Mouse (Mus musculus) NIH3T3 (cell line): ENCODE measurements at regions not wholly inside any gene's neighbourhood (a gene's known extent, or its start where the extent isn't known, plus 50 kb on each side); places are given as distances from the start of the nearest gene placed in this dataset.

Source experiments
- DNase-seq: peaks from one replicate; pipeline ENCODE4 v3.0.0-alpha.2; 2012; ENCODE audit warnings: low read depth

DNA sequence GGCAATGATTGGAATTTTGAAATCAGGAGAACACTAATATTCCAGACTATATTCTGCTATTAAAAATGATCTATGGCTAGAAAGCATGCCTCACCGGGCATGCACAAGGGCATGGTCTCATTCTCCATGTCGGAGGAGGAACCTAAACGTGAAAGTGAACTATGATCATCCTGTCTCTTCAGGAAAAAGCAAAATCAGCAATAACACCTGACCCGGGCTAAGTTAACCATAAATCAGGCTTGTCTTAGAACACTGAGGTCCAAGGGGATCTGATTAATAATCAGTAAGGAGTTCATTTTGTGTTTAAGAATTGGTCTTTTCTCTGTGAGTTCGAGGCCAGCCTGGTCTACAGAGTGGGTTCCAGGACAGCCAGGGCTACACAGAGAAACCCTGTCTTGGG, 119.7 kb upstream of the Jarid2 start:
- no peak for DNase-seq

DNA sequence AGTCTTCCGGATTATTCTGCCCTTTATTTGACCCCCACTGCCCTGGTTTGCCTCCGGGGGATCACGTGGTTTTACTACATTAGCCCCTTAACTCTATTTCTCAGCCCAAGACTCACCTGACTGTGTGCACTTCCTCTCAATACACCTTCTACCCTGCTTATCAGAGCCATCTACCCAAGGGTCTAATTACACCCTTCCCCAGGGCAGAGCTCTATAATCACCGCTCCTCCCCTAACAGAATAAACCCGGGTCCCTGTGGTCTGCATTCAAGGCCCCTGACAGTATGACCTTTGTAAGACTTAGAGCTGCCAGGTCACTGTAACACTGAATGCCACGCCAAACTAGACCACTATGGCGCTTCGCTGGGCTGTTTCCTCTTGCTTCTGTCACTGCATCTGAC, 113.6 kb upstream of the Jarid2 start:
- no peak for DNase-seq

DNA sequence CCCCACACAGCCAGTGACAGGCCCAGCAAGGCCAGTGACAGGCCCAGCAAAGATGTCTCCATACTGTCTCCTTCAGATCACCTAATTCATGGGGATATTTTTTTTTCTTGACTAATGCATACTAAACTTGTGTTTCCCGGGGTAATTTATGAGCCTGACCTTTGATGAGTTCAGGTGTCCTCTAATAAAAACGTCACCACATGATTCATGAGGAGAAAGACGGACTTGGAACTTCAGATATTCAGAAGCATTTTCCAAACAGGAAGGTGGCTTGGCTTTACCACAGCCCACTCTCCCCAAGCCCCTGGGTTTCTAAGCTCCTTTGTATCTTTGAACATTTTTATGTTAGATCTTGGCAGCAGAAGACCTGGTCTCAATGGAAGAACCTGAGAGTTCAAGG, 110.9 kb upstream of the Jarid2 start:
- DNase-seq, result no peak

DNA sequence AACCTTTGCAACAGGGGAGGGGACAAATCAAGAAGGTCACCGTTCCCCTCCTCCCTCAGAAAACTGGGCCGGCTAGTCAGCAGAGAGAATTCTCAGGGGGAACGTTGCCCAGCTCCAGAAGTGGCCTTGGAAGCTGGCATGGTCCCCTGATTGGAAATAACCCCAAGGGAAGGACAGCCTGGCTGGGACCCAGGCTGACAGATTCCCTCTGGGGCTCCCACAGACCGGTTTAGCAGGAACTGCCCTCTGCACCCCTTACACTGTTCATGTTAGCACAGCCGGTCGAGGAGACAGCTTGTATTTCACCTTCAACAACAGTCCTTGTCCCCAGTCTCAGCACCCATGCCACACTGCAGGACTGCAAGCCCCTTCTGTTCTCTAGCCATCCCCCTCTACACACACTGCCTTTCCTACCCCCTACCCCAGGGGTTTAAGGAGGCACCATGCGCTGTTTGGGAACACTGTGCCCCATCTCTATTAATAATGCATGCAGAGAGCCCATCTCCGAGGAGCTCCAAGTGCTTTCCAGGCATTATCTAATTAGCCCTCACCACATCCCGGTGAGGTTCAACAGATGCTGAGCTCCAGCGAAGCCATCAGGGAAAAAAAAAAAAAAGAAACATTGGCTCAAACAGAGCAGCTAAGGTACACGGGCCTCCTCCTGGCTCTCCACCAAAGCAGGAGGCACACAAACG, 106.5 kb upstream of the Jarid2 start:
- no peak for DNase-seq

DNA sequence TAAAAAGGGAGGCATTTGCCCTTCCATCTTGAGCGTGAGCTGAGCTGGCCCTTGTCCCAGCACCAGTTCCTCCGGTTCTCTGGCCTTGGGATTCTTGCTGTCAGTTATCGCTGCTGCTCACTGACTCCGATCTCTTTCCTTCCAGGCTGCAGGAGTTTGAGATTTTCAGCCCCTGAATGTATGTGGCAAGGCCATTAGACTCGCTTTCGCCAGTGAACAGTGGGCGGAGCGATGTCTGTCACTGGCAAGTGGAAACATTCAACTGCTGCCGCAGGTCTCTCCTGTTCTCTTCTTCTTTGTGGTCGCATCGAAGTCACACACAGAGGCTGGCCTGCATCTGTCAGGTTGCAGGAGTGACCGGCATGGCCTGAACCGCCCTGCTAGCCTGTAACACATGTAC, 104.6 kb upstream of the Jarid2 start:
- no peak for DNase-seq

DNA sequence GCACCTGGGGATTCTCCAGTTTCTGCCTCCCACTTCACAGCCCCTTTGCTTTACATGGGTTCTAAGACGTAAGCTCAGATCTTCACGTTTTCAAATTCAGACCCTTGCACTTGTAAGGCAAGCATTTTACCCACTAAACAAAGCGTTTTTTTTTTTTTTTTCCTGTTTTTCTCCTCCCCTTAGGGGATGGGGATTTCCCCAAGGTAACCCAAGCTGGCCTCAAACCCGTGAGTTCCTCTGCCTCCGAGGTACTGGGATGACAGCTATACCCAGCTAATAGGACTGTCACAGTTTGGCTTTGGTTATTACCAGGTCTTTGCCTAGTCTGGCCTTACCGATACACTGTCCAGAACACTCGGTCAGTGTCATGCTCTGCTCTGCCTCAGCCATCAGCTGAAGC, 103.5 kb upstream of the Jarid2 start:
- no peak for DNase-seq

DNA sequence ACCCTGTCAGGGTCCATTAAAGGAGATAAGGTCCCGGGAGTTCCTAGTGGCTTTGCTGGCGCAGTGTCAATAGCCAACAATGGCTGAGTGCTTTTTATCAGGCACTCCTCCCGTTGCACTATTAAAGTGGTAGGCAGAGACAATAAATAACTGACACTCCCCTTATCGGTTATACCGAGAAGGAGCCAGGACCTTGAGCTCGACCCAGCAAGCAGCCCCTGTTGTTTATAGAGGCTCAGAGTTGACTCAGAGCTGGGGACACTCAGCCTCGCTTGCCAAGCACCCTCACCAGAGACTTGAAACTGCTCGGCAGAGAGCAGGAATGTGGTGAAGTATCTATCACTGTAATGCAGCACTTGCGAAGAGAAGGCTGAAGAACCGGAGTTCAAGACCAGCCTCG, 102.5 kb upstream of the Jarid2 start:
- no peak for DNase-seq

DNA sequence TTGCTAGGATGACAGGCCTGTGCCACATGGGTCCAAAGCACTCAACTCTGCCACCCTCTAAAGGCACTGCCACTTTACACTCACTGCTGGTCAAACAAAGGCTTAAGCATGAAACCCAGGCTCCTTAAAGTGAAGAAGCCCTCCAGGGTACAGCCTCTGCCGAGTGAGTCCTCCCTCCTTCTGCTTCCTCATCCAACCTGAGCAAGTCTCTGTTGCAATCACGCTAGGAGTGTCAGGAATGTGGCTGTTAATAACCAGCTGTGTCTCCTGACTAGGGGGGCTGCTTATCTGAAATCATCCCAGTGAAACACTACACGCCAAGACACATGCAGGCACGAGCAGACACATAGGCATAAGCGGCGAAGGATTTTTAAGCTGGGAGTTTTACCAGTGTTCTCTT, 99.2 kb upstream of the Jarid2 start:
- no peak for DNase-seq

DNA sequence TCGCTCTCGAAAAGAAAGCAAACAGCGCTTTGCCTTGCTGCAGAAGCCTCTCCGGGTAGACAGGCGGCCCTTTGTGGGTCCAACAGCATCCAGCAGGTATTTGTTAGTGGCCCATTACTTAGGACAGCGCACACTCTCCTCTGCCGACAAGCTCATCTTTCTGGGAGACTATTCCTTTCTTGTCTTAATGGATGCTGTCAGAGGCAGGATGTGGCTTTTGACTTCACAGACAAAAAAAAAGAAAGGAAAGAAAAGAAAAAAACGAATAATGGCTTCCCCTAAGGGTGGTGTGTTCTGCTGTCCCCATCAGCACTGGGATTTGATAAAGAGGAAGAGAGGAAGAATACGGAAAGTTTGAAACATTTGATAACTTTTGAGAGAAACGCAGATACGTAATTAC, 94.7 kb upstream of the Jarid2 start:
- no peak for DNase-seq

DNA sequence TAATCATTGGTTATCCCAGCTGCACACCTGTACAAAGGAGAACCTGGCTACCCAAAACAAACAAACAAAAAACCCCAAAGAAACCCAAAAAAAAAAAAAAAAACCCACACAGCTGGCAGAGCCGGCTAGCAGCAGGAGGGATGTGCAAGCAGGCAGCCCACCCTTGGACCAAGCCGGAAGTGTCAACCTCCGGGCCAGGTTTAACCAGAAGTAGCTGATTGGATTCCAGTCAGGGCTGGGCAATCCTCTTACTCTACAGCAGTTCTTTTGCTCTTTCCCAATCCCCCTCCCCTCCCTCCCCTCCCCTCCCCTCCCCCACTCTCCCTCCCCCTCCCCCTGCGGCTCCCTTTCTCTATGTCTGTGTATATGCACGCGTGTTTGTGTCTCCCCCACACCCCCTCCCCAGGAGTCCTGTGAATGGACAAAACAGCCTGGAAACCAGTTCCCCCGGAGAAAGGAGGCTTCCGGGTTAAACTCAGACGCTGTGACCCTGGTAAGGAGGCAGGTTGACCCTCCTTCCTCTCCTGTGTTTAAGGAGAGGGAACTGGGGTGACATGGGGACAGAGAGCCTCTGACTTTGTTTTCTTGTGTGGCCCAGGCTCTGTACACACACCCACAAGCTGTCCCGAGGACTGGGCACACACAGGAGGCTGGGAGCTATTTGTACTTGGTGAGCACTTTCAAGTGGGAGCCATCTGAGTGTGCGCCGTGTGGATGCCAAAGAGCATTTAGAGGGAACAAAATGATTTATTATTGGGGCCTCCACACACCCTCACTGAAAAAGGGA, 93.9 kb upstream of the Jarid2 start:
- DNase-seq, result no peak

DNA sequence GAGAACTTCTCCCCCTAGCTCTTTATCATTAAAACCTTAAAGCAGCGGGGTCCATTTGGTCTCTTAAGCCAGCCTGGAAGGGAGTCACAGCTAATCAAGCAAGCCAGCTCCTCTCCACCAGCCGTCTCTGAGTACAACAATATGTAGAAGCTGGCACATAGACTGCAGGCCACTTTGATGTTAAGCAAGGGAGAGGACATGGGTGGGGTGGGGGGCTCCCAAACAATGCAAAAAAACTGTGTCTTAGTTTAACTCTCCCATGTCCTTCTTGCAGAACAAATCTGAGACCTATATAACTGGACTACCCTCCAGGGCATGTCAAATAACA, 93.3 kb upstream of the Jarid2 start:
- no peak for DNase-seq

DNA sequence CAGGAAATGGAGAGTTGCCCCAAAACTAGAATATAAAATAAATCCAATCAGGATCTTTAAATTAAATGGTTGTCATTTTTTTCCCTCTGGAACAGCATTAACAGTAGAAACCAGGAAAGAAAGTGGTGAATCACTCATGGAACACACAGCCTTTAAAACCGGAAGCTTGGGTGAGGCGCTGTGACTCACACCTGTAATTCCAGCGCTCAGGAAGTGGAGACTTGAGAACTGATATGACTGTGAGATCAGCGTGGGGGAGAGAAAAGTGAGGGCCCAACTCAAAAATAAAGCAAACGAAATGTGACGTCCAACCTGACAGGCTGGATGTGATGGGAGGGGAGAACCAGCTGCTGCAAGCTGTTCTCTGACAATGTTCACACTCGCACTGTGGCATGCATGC, 86.9 kb upstream of the Jarid2 start:
- DNase-seq, result peak; percentile 40

DNA sequence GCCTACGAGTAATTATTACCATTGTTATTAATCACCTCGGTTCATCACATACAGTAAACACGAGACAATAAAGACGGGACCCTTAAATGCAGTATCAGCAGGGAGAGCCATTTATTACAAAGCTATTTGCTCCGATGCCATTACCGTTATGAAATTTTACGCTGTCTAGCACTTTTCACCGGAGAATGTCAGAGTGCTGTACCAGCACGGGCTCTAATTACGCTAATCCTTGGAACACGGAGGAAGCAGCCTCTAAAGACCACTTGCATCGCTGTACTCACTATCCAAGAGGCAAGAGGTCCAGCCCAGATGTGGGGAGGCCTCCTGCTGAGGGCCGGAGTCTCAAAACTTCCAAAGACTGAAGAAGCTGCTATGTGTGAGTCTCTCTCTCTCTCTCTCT, 79.2 kb upstream of the Jarid2 start:
- no peak for DNase-seq

DNA sequence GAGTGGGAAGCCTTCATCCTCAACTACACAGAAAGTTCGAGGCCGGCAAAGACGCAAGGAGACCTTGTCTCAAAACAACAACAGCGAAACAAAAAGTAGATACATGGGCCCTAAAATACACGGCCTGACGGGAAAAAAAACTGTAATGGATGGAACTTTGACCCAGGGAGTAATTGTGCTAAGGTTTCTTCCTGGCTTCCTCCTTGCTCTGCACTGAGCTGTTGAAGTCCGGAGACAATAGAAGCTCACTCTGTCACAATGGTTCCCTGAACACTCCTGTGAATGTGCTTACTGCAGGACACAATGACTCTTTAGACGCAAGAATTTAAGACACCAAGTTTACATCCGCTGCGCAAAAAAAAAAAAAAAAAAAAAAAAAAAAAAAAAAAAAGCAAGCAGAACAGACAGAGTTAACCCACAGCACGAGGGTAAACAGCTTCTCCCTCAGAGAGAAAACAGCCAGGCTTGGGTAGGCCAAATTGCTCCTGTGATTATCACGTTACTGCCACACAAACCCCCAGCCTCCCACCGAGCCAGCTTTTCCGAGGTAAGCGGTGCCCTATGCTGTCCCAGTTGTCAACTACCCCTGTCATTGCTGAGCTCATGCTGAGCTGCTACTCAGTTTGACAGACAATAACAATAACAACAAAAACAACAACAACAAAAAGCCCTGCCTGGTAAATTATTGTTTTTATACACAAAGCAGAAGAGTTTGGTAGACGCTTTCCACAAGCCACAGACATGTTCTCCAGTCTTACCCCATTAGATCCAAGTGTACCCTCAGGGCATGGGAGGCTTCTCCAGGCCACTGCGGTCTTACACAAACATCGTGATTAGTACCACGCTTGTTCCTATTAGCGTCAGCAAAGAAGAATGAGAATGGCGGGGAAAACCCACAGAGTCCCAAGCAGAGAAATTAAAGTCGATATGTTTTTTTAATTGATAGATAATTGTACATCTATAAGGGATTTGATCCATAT, 77.7 kb upstream of the Jarid2 start:
- DNase-seq, result no peak

DNA sequence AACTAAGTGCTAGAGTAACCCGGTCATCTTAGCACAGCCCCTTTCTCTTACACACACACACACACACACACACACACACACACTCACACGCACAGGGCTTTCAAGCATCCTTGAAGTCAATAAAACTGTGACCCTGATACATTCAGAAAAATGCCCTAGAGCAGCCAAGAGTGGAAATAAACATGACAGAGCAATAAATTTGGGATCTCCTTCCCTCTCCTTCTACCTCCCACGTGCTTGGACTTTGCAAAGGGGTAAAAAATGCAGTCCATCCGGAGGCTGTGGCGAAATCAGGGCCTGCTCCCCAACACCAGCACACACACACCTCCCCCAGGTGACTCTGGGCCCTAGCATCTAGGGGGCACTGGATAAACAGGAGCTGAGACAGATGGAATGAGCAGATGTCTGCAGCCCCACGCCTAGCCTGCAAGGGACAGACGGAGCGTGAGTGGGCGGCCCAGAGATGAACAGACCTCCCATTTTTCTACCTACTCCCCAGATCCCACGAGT, 71.3 kb upstream of the Jarid2 start:
- DNase-seq, result peak; percentile 14

DNA sequence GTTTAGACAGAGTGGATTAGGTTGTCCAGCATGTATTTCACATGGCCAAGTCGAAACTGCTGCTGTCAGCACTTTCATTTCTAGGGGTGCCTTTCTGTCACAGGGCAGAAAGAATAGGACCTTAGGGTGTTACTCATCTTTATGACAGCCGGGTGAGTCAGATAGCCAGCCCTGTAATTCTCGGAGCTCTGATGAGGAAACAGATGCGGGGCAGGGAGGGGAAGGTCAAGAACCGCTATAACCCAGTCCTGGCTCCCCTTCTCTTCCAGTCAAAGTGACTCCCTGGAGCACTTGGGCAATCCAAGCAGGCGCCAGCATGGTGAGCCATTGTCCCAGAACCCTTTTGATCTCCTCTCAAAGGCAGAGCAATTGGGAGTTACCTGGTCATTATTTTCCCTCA, 69.4 kb upstream of the Jarid2 start:
- peak; percentile 49 for DNase-seq

DNA sequence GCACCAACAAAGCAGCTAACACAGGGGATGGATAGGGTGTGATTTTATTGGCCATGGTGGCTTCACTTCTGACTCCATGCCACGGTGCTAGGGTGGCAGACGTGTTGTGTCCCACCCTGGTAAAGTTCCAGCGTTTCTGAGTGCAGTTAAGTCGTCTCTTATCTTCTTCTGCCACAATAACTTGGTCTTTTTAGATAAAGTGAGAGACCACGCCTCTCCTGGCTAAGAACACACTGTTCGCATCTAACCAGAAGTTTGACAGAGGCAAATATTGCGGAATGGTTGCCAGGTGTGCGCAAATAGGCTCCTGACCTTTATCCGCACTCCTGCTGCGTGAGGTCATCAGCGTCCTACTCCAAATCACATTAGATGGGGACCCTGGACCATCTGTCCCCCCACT, 66.2 kb upstream of the Jarid2 start:
- no peak for DNase-seq

DNA sequence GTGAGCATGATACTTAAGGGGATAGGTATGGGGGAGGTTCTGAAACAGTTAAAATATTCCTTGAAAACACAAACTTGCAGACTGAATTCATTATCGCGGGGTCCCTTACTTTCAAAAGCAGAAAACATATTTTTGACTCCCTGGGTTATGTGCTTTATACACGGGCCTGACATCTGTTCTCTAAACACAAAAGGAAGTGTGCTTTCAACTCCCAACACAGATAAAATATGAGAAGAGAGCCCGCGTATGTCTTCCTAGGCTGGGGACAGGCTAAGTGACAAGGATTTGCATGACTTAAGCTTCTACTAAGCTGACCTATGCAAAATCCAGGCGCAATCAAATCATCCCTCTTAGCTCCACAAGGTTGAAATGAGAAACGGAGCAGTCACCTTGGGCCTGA, 65.5 kb upstream of the Jarid2 start:
- DNase-seq, result no peak

DNA sequence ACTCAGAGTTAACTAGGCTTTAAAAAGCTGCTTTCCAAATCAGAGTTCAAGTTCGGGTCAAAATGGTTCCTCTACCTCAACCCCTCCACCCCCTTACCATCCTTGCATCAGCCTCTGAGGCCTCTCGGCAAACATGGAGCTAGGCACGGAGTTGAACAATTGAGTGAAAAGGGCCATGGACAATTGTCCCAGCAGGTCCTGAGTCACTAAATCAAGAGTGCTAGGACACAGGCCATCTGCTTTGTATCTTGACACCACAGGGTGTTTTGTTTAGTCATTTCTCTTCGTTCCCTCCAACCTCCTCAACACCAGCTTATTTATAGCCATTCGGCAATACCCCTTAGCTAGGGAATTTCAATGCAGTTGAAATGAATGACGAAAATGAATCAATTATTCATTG, 59.5 kb upstream of the Jarid2 start:
- no peak for DNase-seq

DNA sequence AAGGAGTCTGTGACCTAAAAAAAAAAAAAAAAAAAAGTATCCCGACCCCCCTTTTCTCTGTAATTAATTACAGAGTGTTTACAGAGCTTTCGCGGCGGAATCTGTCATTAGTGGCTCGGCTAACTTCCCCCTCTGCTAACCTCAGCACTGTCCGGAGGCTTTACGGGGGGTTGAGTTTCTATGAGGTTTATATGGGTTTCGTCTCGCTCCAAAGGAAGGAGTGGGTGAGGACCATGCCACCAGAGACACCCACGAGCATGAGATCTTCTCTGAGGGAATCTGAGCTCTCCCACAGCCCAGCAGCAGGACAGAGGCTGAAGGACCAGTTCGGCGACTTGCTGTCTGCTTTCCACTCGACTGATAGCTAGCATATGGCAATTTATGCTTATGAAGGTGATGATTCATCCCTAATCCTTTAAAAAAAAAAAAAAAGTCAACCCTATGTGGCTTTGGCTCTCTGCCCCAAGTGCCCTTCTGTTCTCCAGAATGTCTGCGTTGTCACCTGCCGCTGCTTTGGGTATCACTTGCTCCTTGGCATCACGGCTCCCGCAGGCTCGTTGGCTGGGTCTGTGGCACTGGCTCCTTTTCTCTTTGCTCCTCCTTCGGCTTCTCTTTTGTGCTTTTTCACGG, 55.8 kb upstream of the Jarid2 start:
- DNase-seq, result peak; percentile 22

DNA sequence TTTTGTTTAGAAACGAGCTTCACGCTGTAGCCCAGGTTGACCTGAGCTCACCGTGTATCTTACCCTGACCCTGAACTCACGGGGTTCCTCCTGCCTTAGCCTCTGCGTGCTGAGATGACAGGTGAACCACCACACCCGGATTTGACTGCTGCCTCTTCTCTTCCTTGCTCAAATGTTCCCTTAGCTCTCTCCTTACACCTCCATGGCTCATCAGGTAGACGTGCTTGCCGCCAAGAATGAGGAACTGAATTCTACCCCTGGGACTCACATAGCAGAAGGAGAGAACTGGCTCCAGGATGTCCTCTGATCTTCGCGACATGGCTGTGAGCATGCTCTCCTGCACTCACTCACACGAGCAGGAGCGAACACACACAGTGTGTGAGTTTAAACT, 55.3 kb upstream of the Jarid2 start:
- no peak for DNase-seq
